Mouse (Mus musculus) C2C12 (cell line): ENCODE measurements at regions not wholly inside any gene's neighbourhood (a gene's known extent, or its start where the extent isn't known, plus 50 kb on each side); places are given as distances from the start of the nearest gene placed in this dataset.

Source experiments
- CEBPB ChIP-seq: IDR thresholded peaks from one replicate; pipeline ENCODE4 v1.6.1; 2011; ENCODE audit warnings: low read depth, mild to moderate bottlenecking, control low read depth, moderate library complexity
- CTCF ChIP-seq: IDR thresholded peaks from one replicate; pipeline ENCODE4 v1.5.1; 2011; ENCODE audit not compliant: control insufficient read depth, insufficient read depth, insufficient read length
- MYOD1 ChIP-seq: IDR thresholded peaks from one replicate; pipeline ENCODE4 v1.6.1; 2011; ENCODE audit warnings: low read depth; ENCODE audit not compliant: control insufficient read depth, insufficient read length
- USF1 ChIP-seq: IDR thresholded peaks from one replicate; pipeline ENCODE4 v1.6.1; 2011; ENCODE audit warnings: low read depth, mild to moderate bottlenecking, control low read depth, moderate library complexity

DNA sequence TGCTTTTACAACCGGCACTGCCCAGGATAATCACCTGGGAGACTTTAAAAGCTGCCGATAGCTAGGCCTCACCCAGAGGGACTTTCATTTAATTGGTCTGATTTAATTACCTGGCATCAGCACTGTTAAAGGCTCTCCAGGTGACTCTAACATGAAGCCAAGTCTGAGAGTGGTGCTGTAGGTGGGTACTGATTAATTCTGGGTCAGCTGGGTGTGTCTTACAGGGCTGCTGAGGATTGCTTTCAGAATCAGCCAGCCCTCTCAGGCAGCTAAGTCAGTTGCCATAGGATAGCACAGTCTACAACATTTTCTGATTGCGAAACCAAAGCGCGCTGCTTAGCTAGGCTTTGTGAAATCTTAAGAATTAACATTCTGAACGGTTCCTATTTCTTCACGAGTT, 478.9 kb upstream of the Fat1 start:
- no peak for TF ChIP-seq CTCF
- TF ChIP-seq MYOD1: no peak
- TF ChIP-seq USF1: no peak
- TF ChIP-seq CEBPB: peak; percentile 63
